Mouse (Mus musculus): Measurements from ENCODE around the gene Ap2a1.

DNA sequence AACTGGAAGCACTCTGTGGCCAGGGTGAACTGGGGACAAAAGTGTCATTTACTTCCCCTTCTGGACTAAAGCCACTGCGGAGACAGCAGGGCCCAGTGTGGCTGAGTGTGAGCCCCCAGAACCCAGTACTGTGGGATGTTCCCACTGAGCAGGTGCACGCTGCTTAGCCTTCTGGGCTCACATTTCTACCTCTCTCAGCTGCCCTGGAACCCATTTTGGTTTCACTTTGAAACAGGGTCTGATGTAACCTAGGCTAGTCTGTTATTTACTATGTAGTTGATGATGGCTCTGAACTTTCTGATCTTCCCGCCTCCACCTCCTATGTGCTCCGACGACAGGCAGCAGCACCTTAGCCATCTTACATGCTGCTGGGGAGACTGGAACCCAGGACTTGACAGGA lies 33.5 kb upstream of the Ap2a1 start:
- TF ChIP-seq ZNF384 (IDR thresholded peaks at IDR 0.05; ENCODE audit: low read depth, low read length), result no peak
- no peak for TF ChIP-seq MAFK (IDR thresholded peaks at IDR 0.05; ENCODE audit: insufficient read depth, low read depth, low read length)
- no peak for TF ChIP-seq ZC3H11A (IDR thresholded peaks at IDR 0.05; ENCODE audit: borderline replicate concordance, low read depth, low read length)
- no peak for TF ChIP-seq HCFC1 (IDR thresholded peaks at IDR 0.05; ENCODE audit: borderline replicate concordance, insufficient read depth, low read length)
- TF ChIP-seq CHD2 (IDR thresholded peaks at IDR 0.05; ENCODE audit: low read depth, low read length), result no peak

Measured in ES-E14 (cell line).